Mouse (Mus musculus) gastrocnemius, adult 18-20 months (tissue): ENCODE results near the gene Galntl6. TPM values are rescaled to one million over a fixed set of nuclear protein-coding genes. Genes with fewer than 3 reads are reported as not detected.

ENCODE experiments used
- DNase-seq: peaks from one replicate; pipeline ENCODE4 v3.0.0; 2021; ENCODE audit warnings: low spot score
- total RNA-seq, 2 experiments: library from RNA; stranded (reverse); gene quantifications; 2 replicates each; pipeline ENCODE4 v1.2.3; 2021

The Galntl6 gene
- total RNA-seq, 2 experiments from 2014 or later: not detected

DNA sequence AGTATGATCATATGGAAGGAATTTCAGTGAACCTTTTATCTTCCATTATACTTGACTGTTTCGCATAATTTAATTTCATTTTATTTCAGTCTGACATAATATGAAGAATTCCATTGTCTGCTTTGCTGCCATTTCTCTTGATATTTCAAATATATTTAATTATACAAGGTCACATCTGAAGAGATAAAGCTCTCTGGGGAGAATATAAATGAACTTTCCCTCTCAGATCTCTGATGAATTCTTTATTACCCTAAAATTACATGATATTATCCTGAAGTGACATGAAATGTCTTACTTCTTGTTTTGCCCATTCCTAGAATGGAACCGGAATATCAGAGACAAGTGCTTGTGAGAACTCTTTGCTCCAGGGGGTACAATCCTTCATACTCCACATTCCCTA is 647.0 kb downstream of the Galntl6 start:
- DNase-seq: no peak

DNA sequence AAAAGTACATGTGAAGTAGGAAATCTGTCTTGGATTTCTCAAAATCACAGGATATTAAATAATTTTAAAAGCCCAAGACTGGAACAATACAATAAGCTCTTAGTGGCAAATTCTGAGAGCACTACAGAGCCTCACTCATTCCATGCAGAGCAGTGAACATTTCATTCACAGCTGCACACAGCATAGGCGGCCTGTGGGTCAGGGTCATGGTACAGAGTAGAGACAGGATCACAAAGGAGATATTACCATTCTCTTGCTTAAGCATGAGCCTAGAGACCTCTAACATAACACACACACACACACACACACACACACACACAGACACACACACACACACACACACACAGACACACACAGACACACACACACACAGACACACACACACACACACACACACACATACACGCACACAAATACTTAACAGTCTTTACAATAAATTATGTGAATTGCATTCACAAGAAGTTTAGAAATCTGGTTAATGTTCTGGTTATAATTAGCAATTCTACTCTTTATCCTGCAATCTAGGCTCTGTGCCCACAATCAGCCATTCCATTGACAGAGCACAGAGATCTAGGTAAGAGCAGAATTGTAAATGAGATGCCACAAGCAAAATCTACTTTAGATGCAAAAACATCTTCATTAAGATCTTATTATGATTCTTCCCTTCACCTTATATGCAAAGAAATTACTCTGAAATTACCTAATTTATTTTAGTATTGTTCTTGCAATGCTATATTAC is 653.7 kb downstream of the Galntl6 start:
- DNase-seq: no peak

DNA sequence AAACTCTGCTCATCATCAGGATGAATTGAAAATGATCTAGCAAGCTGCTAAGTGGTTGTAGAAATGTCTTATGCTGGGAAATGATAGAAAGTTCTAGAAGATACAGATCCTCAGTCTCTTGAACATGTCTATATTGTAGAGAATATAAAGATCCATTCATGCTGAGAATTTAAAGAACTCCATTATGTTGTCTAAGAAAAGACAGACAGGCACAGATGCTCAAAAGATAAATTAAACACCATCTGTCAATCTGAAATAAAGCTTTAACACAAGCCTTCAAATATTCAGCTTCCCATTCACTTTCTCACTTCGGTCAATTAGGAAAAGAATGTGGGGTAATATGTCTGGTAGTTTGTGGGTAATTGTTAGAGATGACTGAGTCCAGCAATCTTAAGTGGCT is 658.8 kb downstream of the Galntl6 start:
- no peak for DNase-seq

DNA sequence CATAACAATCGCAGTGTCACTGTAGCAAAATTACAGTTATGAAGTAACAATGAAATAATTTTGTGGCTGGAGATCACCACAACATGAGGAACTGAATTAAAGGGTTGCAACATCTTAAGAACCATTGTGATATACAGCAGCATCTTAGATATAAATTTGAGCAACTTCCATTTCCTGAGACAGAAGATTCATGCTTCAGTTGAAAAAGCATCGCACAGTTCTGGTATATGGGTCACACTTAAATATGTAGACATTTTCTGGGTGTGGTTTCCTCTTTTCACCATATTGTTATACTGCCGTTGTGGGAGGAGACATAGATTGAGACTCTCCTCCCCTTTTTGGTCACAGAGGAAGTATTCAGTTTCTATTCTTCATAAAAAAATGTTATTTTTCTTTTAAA is 667.6 kb downstream of the Galntl6 start:
- no peak for DNase-seq

DNA sequence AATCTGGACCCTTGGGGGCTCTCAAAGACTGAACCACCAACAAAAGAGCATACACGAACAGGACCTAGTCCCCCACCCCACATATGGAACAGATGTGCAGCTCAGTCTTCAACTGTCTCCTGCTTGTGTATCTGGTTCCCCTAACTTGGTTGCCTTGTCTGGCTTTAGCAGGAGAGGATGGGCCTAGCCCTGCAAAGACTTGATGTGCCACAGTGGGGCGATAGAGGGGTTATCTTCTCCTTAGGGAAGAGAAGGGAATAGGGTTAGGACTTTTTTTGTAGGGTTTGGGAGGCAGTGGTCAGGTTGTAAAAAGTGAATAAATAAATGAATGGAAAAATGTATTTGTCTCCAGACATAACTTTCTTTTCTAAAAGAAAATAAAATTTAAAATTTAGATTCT is 678.2 kb downstream of the Galntl6 start:
- no peak for DNase-seq

DNA sequence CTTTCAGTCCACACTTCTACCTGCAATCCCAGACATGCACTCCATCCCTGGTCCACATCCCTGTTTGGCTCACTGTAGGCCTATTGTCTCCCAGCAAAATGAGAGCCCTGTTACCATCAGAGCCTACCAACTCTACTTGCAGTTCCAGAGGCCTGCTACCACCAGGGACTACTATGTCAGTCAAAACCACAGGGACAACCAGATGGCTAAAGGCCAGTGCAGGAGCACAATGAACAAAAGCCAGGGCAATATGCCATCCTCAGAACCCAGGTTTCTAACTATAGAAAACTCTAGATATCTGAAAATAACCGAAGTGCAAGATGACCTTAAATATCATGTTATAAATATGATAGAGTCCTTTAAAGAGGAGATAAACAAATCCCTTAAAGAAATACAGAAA is 683.7 kb downstream of the Galntl6 start:
- DNase-seq: no peak

DNA sequence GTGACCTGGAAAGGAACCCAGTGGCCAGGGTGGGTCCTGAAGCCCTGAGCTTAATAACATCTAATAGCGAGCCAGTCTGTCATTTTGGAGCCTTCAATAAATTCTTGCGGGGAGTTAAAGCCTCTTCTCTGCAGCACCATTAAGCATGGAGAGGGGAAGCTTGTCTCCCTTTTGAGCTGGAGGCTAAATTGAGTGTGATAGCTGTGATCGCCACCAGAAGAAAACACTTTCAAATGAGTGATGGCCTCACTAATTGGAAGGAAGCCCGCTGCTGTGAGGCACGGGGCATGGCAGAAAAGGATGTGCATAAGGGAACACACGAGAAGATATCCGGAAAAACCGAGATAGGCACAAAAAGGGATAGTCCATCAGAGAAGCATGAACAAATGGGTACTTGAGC is 694.6 kb downstream of the Galntl6 start:
- DNase-seq: no peak

DNA sequence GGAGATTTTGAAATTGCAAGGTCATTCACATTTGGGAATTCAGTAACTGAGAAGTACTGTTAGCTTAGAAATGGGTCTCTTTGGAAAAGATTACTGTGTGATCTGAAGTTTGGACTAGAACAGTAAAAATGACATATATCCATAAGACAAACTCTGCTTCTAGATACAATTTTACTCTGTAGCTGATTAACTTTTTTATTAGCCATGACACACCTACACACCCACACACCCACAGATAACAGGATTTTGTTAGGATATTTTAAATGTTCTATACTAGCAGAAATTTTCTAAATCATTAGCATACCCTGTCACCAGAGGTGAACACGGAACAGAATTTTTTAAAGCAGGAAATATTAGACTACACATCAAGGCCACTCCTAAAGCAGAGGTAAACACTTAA is 722.7 kb downstream of the Galntl6 start:
- no peak for DNase-seq

DNA sequence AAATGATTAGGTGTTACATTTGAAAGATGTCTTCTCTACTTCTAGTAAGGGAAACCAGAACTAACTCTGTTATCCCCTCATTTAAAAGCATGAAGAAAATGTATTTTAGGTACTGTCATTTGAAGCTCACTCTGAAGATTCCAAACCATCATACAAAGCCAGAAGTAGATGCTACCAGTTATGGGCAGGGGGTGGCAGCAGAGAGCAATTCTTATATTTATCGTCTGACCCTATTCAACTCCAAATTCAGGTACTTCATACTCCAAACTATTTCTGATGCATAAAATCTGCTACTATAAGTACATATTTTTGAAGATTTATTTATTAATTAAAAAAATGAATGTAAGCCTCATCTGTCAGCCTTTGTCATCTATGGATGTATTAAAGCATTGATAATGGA is 765.5 kb downstream of the Galntl6 start:
- DNase-seq: peak; percentile 3

DNA sequence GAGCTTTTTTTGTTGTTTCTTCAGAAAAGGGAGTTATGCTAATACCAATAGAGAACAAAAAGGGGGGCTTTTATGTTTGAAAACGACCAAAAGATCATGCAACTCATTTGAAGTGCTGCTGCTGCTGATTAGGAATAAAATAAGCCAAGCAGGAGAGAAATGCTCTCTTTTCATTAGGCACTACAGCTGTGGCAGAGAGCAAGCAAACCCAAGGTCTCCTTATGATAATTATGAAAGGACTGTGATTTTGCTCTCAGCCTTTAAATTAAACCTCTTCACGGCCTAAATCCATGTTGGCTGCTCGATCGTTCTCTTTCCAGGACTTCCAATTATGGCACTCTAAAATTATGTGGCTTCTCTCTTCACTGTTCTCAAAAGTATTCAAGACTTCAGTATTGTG is 825.7 kb downstream of the Galntl6 start:
- no peak for DNase-seq

DNA sequence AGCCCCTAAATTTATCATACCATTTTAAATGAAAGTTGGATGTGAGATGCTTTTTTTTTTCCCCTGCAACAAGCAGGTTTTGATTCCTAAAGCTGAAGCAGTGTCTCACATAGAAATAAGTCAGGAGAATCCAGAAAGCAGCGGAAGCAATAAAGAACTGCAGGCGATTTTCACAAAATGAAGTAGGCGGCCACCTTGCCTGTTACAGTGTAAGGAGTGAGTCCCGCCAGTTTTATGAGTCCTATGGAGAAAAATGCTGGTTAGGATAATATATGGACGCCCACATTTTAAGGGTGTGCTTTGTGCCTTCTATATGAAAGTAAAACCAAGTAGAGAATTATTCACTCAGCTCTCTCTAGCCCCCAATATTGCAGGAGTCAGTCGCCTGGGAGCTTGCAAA is 827.5 kb downstream of the Galntl6 start:
- no peak for DNase-seq

DNA sequence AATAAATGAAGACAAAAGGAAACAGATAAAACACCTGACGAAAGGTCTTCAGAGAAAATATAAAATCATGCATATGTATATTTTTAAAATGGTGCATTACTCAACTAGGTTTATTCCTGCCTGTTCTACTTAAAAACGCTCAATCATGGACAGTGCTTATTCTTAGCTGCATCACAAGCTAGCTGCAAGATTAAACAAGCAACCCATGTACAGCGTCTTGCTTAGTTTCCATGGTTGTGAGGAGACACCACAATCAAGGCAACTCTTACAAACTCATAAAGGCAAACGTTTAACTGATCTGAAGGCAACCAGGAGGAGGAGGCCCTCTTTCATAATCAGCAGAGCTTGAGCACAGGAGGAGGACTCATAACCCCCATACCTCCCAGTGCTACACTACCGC is 830.7 kb downstream of the Galntl6 start:
- no peak for DNase-seq

DNA sequence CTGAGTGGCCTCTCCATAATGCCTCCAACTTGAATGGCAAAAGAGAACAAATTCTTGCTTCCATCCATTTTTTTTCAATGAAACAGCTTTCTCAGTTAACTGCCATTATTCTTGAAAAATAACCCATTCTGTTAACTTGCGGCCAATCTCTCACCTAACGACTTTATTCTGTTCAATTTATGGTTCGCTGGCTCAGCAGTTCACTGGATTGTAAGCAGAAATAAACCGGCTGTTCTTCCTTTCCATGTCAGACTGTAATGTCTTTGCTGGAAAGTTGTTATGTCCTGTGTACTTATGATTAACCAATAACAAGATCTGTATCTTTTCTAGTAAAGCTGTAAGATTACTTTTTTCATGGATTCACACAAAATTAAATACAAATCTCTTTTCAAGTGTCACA is 837.8 kb downstream of the Galntl6 start:
- no peak for DNase-seq

DNA sequence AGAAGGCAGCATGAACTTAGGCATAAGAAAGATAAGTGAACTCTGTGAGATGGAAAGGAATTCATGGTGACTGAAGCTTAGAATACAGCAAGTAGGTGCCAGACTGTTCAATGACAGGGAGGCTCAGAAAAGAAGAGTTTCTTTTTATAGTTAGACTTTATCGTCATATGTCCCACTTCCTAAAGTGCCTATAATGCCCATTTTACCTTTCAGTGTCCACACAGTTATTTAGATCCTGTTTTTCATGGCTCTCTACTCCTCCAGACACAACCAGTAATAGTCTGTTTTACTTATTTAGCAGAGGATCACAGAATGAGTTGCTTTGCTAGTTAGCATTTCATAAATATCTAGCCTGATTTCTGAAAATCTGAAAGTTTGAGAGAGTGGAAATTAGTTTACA is 838.7 kb downstream of the Galntl6 start:
- no peak for DNase-seq

DNA sequence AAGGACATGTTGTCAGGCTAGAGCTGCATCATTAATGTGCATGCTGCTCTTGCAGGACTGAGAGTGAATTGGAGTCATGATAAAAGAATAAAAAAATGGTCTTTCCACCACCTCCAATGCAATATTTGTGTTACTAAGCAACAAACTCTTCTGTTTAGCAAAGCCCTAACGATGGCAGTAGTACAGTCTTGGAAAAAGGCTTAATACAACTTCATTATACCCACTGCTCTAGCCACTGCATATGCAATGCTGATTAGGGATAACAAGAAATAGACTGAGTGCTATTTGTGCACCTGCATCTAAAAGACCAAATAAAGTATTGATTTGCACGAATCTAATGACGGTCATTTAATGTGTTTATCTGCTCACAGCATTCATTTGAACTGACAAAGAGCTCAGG is 880.2 kb downstream of the Galntl6 start:
- no peak for DNase-seq

DNA sequence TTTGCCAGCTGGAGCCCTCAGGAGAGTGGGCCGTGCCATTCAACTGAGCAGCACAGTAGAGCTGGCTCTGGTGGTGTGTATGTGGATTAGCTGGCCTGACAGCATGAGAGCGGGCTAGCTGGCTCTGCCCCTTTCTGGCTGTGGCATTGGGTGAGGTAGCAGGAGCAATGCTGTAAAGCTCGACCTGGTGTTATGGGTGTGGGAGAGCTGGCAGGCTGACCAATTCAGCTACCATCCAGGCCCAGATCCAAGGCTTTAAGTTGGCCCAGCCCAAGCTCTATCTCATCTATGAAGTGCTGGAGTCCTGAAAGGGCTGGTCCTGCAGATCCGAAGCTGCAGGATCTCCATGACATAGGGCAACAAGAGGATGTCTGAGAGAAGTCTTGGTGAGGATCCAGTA is 886.9 kb downstream of the Galntl6 start:
- DNase-seq: no peak

DNA sequence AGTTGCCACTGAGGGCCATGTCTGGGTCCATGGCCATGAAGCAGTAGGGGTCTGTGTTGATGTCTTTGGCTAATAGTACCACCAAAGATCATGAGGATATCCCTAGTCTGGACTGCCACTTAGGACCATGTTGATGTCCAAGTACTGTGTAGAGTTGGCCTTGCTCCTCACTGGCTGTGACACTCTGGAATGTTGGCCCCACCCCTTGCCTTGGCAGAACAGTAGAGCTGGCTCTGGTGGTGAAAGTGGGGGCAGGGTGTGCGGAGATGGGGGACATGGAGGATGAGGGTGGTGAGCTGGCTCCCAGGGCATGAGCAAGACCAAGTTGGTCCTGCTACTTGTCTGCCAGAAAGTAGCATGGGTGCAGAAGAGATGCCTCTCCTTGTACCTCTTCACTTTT is 887.3 kb downstream of the Galntl6 start:
- DNase-seq: no peak

DNA sequence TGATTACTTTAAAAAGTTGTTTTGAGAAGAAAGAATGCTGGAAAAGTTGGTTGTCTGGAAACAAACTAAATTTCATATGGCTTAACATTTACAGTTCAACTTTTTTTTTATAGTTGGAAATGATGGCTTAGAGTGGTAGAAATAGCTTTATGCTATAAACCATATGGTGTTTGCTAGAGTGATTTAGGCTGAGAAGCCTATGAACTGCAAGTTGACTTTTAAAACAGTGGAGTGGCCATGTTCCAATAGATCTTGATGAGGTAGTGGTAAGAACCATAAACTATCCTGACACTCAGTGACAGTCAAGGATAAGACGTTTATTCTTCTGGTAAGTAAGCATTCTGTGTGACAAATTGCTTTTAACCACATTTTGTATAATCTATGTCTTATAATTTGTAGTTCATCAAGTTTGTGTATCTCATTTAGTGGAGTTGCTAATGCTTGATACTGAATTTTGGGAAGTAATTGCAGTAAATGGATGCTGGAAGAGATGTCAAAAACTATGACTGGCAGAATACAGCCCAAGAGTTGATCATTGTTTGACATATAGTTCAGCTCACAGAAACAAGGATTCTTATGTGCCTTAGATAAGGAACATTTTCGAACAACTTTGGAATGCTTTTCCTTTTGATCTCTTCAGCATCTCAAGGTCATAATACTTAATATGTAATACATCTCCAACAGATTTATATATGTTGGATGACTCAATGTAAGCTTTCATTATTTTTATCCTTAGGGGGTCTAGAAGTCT is 888.8 kb downstream of the Galntl6 start:
- DNase-seq: no peak

DNA sequence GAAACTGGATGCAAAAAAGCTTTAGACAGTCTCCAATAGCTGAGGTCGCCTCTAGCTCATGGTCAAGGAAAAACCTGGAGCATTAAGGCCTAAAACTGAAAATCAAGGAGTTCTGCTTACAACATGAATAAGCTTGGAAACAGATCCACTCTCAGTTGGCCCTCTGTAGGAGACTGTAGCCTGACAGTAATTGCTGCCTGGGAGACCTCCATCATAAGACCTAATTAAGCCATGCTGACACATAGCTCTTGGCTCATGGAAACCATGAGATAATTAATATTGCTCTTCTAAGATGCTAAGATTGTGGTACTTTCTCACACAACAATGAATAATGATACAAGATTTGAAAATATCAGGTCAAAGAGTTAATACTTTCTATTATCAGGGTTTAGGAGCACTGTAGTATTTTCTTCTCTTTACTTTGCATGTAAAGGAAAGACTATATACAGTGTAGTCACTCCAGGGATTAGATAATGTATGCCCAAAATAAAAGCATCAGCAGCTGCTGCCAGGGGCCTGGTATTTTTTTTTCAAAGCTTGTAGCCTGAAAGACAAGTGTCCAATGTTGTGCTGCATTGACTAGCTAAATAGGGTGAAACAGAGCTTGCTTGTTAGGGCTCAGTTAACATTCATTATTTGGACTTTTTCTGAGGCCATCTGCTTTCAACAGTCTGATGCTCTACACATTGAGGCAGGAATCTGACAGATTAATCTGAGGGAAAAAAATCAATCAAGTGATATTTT is 922.8 kb downstream of the Galntl6 start:
- no peak for DNase-seq

DNA sequence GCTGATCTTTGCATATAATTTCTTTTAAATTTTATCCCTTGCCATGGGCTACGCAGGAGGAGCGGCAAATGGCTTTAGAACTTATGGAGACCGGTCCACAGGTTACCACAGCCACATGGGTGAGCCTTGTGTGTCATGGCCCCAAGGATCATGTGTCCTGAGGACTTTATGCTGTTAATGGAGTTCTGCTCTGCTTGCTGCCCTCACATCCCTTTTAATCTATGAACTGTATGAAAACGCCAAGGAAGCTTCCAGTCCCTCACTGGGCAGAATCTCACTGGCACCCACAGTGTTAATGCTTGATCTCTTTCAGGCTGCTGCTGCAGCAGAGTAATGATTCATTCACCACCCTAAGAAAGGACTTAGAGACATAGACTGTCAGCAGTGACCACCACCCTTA is 935.1 kb downstream of the Galntl6 start:
- DNase-seq: no peak

DNA sequence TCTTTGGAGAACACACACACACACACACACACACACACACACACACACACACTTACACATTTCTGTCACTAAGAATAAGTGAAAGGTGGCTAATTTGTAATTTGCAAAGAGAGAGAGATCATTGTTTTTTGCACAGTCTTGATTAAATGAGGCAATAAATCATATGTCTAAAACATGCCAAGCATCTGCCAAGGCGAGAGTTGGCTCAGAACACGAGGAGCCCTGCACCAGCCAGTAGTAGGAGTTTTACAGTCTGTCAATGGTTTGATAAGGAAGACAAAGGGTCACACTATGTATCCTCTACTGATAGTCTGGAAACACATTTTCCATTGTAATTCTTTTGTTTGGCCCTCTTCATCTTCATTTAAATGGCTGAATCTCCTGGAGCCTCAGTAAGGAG is 938.3 kb downstream of the Galntl6 start:
- DNase-seq: no peak

DNA sequence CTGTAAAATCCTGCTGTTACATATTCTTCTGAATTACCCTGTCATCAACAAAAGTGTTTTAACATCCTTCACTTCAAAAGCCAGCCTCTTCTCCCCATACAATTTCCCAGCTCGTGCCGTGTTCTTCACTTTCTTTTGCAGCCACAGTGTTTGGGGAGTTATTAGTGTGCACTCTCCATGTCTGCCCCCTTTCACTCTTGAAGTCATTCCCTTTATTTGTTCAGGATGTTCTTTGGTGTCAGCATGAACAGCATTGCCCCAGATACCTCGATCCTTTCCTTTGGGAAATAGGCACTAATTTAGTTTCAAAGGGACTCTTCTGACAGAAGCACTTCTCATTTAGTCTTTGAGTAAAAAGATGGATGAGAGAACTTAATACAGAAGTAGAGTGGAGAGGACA is 939.6 kb downstream of the Galntl6 start:
- DNase-seq: no peak

DNA sequence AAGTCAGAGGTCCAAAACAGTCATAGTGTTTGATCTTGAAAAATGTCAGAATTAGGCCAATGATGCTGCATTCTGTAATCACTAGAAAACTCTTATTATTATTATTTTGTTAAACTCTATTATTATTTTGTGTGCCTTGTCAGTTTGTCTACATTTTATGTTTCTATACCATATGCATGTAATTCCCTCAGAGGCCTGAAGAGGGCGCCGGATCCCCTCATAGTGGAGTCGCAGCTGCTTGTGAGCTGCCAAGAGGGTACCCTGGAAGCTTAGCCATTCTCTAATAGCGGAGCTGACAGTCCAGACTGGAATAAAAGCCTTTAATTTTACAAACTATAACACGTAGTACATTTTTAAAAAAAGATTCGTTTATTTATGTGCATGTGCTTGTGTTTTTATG is 945.8 kb downstream of the Galntl6 start:
- no peak for DNase-seq
